Mouse (Mus musculus): ENCODE data around the gene 9430097D07Rik. TPM values are rescaled to one million over a fixed set of nuclear protein-coding genes. Genes with fewer than 3 reads are reported as not detected.
A peak's percentile ranks its signal among the peaks of the same experiment; 100 is the strongest.

Gene 9430097D07Rik
- polyA plus RNA-seq, 1 experiment: 0.04 TPM

DNA sequence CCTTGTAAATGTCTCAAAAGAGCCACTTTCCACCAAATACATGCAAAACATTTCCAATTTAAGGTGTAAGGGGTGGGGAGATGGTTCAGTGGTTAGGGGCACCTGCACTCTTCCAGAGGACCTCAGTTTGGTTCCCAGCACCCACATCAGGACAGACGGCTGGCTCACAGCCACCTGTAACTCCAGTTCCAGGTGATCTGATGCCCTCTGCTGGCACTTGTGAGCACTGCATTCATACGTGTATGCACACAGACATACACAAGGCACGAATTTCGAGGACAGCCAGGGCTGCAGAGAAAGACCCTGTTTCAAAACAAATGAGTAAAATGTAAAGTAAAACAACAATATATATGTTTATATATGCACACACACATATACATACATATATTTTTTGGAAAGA lies 42.1 kb upstream of the 9430097D07Rik start:
- Histone ChIP-seq H3K27me3 (ENCODE audit: control insufficient read depth, insufficient read depth, insufficient read length) (no peaks in the 10 kb centered on the region), H3ac (ENCODE audit: control insufficient read depth, insufficient read length, low read depth) (no peak overlapping the region), H3K79me3 (ENCODE audit: low read depth) (no peaks in the 10 kb centered on the region), H3K79me2 (ENCODE audit: control insufficient read depth, insufficient read depth) (no peaks in the 10 kb centered on the region), H3K4me3 (ENCODE audit: insufficient read depth, poor library complexity, severe bottlenecking) (no peak overlapping the region), H3K36me3 (ENCODE audit: control insufficient read depth, insufficient read depth) (peaks cover 57% of the 10 kb centered on the region)
- TF ChIP-seq CEBPB (IDR thresholded peaks at IDR 0.05; ENCODE audit: low read depth) (no peak), FOSL1 (IDR thresholded peaks at IDR 0.05; ENCODE audit: insufficient read depth, low read length, poor library complexity, severe bottlenecking) (no peak), MYOG (IDR thresholded peaks at IDR 0.05; ENCODE audit: control insufficient read depth, extremely low read depth, insufficient read length) (no peak), MYOD1 (IDR thresholded peaks at IDR 0.05; ENCODE audit: control insufficient read depth, insufficient read length, low read depth) (no peak), USF1 (IDR thresholded peaks at IDR 0.05; ENCODE audit: low read depth) (no peak), MAX (IDR thresholded peaks at IDR 0.05) (no peak), CTCF (IDR thresholded peaks at IDR 0.05; ENCODE audit: control insufficient read depth, insufficient read depth, insufficient read length) (no peak)

DNA sequence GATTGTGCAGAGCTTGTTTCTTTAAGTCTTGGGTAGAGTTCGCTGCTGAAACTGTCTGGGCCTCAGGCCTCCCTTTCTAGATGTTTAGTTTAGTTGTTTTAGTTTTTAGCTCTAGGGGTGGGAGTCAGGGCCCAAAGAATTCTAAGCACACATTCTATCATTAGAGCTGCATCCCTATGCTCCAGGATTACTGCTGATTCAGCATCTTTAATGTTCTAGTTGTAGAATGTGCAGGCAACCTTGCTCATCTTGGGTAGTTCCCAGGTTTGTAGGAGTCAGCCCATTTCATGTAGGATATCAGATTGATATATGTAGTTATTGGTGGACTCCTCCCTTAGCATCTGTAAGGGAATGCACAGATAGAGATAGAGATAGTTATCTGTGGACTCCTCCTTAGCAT lies 41.6 kb upstream of the 9430097D07Rik start:
- TF ChIP-seq FOSL1 (IDR thresholded peaks at IDR 0.05; ENCODE audit: insufficient read depth, low read length, poor library complexity, severe bottlenecking) (no peak), MYOG (IDR thresholded peaks at IDR 0.05; ENCODE audit: control insufficient read depth, extremely low read depth, insufficient read length) (no peak), CEBPB (IDR thresholded peaks at IDR 0.05; ENCODE audit: low read depth) (no peak), USF1 (IDR thresholded peaks at IDR 0.05; ENCODE audit: low read depth) (no peak), CTCF (IDR thresholded peaks at IDR 0.05; ENCODE audit: control insufficient read depth, insufficient read depth, insufficient read length) (no peak), MYOD1 (IDR thresholded peaks at IDR 0.05; ENCODE audit: control insufficient read depth, insufficient read length, low read depth) (no peak), MAX (IDR thresholded peaks at IDR 0.05) (no peak)
- Histone ChIP-seq H3K27me3 (ENCODE audit: control insufficient read depth, insufficient read depth, insufficient read length) (no peaks in the 10 kb centered on the region), H3K79me2 (ENCODE audit: control insufficient read depth, insufficient read depth) (peaks cover 4% of the 10 kb centered on the region), H3K4me3 (ENCODE audit: insufficient read depth, poor library complexity, severe bottlenecking) (no peak overlapping the region), H3K79me3 (ENCODE audit: low read depth) (peaks cover 1% of the 10 kb centered on the region), H3K36me3 (ENCODE audit: control insufficient read depth, insufficient read depth) (peaks cover 62% of the 10 kb centered on the region), H3ac (ENCODE audit: control insufficient read depth, insufficient read length, low read depth) (no peak overlapping the region)

DNA sequence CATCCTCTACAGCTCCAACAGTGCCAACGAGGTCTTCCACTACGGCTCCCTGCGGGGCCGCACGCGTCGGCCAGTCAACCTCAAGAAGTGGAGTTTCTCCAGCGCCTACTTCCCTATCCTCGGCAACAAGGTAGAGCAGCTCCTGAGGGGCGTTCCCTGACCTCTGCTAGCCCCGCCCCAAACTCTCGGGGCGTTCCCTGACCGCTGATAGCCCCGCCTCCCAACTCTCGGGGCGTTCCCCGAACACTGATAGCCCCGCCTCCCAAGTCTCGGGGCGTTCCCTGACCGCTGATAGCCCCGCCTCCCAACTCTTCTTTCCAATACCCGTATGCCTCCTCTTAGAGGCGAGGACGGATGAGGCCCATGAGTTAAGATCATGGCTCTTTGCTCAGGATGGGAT lies 36.8 kb upstream of the 9430097D07Rik start:
- H3K79me2 ChIP-seq (ENCODE audit: control insufficient read depth, insufficient read depth): peaks cover 50% of the 10 kb centered on the region
- no peak overlapping the region for H3K4me3 ChIP-seq (ENCODE audit: insufficient read depth, poor library complexity, severe bottlenecking)
- H3ac ChIP-seq (ENCODE audit: control insufficient read depth, insufficient read length, low read depth): no peak overlapping the region
- no peak for TF ChIP-seq MYOG (IDR thresholded peaks at IDR 0.05; ENCODE audit: control insufficient read depth, extremely low read depth, insufficient read length)
- TF ChIP-seq MYOD1 (IDR thresholded peaks at IDR 0.05; ENCODE audit: control insufficient read depth, insufficient read length, low read depth): no peak
- TF ChIP-seq MAX (IDR thresholded peaks at IDR 0.05): no peak
- no peak for TF ChIP-seq FOSL1 (IDR thresholded peaks at IDR 0.05; ENCODE audit: insufficient read depth, low read length, poor library complexity, severe bottlenecking)
- TF ChIP-seq CEBPB (IDR thresholded peaks at IDR 0.05; ENCODE audit: low read depth): no peak
- TF ChIP-seq CTCF (IDR thresholded peaks at IDR 0.05; ENCODE audit: control insufficient read depth, insufficient read depth, insufficient read length): no peak
- no peak for TF ChIP-seq USF1 (IDR thresholded peaks at IDR 0.05; ENCODE audit: low read depth)
- H3K79me3 ChIP-seq (ENCODE audit: low read depth): peaks cover 17% of the 10 kb centered on the region
- H3K36me3 ChIP-seq (ENCODE audit: control insufficient read depth, insufficient read depth): peaks cover 55% of the 10 kb centered on the region
- H3K27me3 ChIP-seq (ENCODE audit: control insufficient read depth, insufficient read depth, insufficient read length): no peaks in the 10 kb centered on the region

DNA sequence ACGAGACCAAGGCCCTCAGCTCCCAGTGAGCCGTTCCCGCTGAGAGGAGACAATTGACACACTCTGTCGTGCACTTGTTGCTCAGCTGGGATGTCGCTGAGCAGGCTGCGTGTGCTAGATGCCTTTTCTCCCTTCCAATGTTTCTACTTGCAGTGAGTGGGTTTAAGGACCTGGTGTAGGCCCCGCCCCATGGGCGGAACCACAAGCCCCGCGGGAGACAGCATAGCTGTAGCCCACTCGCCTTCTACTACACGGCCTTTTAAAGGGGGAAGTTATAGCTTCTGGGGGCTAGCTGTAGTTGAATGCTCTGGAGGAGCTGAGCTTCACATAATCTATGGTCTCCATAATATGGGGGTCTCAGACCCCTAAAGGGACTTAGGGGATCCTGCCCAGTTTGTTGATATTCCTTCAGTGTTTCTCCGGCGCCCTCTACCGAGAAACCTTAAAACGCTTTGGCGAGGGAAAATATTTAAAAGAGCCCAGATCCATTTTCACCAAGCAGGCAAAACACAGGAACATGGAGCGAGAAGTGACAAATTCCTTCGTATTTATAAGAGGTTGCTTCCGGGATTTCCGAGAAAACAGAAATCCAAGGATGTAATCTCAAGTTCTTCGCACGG lies 35.2 kb upstream of the 9430097D07Rik start:
- TF ChIP-seq MAX (IDR thresholded peaks at IDR 0.05) (no peak), USF1 (IDR thresholded peaks at IDR 0.05; ENCODE audit: low read depth) (no peak), MYOG (IDR thresholded peaks at IDR 0.05; ENCODE audit: control insufficient read depth, extremely low read depth, insufficient read length) (no peak), CTCF (IDR thresholded peaks at IDR 0.05; ENCODE audit: control insufficient read depth, insufficient read depth, insufficient read length) (no peak)
- H3ac ChIP-seq (ENCODE audit: control insufficient read depth, insufficient read length, low read depth): no peak overlapping the region
- peaks cover 53% of the 10 kb centered on the region for H3K79me2 ChIP-seq (ENCODE audit: control insufficient read depth, insufficient read depth)
- H3K36me3 ChIP-seq (ENCODE audit: control insufficient read depth, insufficient read depth): peaks cover 40% of the 10 kb centered on the region
- H3K27me3 ChIP-seq (ENCODE audit: control insufficient read depth, insufficient read depth, insufficient read length): no peaks in the 10 kb centered on the region
- no peak overlapping the region for H3K4me3 ChIP-seq (ENCODE audit: insufficient read depth, poor library complexity, severe bottlenecking)
- peaks cover 17% of the 10 kb centered on the region for H3K79me3 ChIP-seq (ENCODE audit: low read depth)

DNA sequence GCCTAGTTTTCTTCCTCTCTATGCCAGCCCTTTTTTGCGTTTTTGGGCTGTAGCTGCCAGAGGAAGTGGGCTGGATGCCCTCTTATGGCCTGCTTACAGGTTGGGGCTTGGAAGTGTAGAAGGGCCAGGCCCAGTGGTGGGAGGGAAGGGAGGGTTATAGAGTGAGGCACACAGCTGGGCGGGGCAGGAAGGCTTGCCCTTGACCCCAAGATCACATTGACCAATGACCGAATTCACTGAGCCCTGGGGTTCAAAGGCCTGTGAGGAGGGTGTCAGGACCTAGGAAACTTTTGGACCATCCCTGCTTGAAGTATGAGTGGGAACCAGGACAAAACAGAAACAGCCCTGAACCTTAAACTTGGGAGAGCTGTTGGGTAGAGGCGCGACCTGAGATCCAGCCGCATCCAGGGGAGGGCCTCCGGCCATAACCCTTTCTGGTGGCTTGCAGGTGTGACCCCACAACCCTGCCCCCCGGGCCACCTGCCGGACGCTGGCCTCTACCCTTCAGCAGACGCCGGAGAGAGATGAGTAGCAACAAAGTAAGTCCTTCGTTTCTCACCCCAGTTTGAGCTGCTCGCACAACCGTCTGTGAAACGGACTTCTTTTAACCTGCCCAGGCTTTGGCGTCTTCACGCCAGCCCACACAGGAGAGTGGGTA lies 33.4 kb upstream of the 9430097D07Rik start:
- peaks cover 53% of the 10 kb centered on the region for H3K79me2 ChIP-seq (ENCODE audit: control insufficient read depth, insufficient read depth)
- peak overlapping the region; percentile 31 for H3ac ChIP-seq (ENCODE audit: control insufficient read depth, insufficient read length, low read depth)
- peaks cover 25% of the 10 kb centered on the region for H3K36me3 ChIP-seq (ENCODE audit: control insufficient read depth, insufficient read depth)
- H3K79me3 ChIP-seq (ENCODE audit: low read depth): peaks cover 17% of the 10 kb centered on the region
- no peaks in the 10 kb centered on the region for H3K27me3 ChIP-seq (ENCODE audit: control insufficient read depth, insufficient read depth, insufficient read length)
- TF ChIP-seq FOSL1 (IDR thresholded peaks at IDR 0.05; ENCODE audit: insufficient read depth, low read length, poor library complexity, severe bottlenecking): no peak
- TF ChIP-seq MYOG (IDR thresholded peaks at IDR 0.05; ENCODE audit: control insufficient read depth, extremely low read depth, insufficient read length): no peak
- TF ChIP-seq MAX (IDR thresholded peaks at IDR 0.05): no peak
- no peak for TF ChIP-seq CEBPB (IDR thresholded peaks at IDR 0.05; ENCODE audit: low read depth)
- no peak for TF ChIP-seq CTCF (IDR thresholded peaks at IDR 0.05; ENCODE audit: control insufficient read depth, insufficient read depth, insufficient read length)
- no peak for TF ChIP-seq USF1 (IDR thresholded peaks at IDR 0.05; ENCODE audit: low read depth)
- no peak for TF ChIP-seq MYOD1 (IDR thresholded peaks at IDR 0.05; ENCODE audit: control insufficient read depth, insufficient read length, low read depth)
- H3K4me3 ChIP-seq (ENCODE audit: insufficient read depth, poor library complexity, severe bottlenecking): peak overlapping the region; percentile 94

Measured in C2C12 (cell line).